Mouse (Mus musculus): ENCODE measurements at regions not wholly inside any gene's neighbourhood (a gene's known extent, or its start where the extent isn't known, plus 50 kb on each side); places are given as distances from the start of the nearest gene placed in this dataset.

DNA sequence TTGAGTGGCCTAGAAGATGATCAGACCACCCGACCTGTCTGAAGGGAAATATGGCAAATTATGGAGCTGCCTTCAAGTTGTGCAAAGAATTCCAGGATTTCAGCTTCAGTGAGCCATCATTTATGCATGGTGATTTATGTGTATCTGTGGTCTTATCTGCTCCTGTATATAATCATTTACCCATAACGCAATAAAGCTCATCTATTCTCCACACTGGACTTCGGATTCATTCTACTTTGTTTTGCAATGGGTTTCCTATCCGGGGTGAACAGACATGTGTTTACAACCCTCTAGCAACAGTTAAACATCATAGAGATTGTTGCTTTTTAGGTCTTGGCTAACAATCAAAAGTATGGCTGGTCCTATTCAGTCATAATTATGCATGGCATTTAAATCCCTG lies 145.1 kb downstream of the Pcdh10 start:
- no peak for DNase-seq (ENCODE audit: low spot score)

DNA sequence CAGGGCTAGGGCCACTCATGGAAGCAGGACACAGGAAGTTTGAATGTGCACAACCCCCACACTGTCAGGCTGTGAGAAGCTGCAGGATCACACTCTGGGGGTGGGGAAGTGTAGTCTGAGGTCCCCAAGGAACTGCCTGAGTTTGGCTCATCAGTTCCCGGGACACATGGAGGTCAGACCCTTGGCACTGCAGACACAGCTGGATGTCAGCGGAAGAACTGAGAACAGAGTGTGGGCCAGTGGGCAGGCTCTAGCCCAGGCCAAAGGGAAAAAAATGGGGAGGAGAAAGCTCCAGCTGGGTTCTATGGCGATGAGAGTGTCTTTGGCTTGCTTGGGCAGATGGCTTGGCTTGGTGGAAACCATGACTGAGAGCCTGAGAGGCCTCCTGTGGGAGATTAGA lies 168.9 kb downstream of the Pcdh10 start:
- no peak for DNase-seq (ENCODE audit: low spot score)

DNA sequence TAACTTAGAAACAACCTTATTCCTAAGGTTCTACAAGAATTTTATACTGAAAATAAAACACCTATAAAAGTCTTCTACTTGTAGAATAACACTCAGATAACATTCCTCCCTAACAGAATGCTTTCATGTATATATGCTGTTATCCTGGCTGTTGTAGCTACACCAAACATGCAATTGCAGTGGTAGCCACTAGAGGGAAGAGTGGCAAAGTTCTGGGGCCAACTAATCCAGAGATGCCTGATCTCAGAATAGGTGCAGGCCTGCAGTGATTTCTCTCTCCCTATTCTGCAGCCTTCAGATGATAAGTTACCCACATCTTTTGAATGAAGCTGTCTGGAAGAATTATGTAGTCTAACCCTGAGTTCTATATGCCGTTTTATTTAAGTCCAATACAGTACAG lies 177.5 kb downstream of the Pcdh10 start:
- peak; percentile 59 for DNase-seq (ENCODE audit: low spot score)

DNA sequence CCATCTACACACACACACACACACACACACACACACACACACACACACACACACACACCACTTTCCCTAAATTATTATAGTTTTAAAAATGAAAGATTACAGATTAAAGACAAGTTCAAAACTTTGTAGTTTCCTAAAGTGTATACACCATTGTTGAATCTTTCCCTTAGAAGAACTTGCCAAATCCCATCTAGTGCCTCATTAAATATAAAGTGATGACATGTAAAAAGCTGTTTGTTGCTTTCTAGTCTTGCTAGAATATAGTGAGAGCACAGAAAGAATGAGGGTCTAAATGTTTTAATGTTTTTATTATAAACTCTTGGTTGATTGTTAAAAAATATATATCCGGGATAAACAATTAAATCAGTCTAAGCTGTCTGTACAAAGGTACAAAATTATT lies 194.8 kb downstream of the Pcdh10 start:
- no peak for DNase-seq (ENCODE audit: low spot score)

DNA sequence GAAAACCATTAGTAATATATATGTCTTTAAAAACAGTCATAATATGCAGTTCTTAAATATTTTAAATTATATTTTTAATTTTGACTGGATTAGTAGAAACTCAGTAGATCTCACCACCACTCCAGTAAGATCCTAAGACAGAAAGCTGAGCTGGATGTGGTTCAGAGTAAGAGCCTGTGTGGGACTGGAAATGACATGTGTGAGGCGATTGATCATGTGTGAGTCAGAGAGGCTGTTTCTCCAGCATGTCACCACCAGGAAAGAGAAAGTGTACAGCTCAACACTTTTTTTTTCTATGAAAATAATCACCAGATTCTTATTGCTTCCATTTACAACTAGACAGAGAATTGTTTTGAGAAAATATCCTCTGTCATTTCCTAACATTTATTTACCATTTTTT lies 198.8 kb downstream of the Pcdh10 start:
- no peak for DNase-seq (ENCODE audit: low spot score)

DNA sequence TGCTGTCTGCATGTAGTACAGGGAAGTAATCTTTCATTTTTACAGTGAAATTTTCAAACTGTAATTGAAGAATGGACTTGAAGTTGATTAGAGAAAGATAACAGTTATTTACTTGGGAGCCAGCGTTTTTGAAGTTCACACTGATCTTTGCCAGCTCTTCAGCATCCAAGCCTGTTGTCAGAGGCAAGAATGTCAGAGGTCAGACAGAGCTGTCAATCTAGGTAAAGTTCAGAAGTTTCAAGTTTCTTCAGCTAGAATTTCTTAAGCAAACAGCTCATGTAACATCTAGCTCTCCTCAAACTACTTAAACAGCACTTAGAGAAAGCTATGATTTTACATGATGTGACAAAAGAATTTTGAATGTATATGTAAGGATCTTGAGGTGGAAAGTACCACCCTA lies 215.4 kb downstream of the Pcdh10 start:
- DNase-seq (ENCODE audit: low spot score): no peak

DNA sequence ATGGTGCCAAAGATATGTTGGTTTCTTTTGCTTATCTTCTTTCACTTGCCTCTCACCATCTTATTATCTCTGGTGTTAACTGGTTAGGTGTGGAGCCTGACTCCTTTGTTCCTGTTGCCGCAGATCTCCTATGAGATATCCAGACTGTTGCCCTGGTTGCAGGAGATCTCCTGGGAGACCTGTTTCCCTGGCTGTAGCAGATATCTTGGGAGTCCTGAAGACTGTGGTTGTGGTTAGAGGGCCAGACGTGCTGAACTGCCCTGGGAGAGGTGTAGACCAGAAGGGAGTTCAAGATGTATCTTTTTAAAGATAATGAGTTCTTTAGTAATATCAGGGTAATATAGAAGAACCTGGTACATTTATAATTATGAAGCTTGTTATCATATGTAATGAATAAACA lies 224.1 kb downstream of the Pcdh10 start:
- DNase-seq (ENCODE audit: low spot score): no peak

DNA sequence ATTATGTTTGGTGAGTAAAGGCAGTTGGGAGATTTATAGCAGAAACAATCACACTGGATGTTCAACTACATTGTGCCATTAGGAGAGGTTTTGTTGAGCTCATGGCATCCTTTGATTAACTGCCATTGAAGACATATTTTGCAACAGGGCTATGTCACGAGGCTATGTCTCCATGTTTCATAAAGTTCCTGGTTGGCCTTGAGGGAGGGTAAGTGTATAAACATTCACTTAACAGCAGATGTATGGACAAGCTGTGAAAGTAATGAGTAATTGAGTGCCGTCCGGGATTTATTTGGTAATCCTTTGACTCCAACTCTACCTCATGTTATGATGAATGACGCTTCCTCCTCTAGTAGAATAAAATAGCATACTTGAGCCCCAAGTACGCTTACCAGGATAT lies 225.0 kb downstream of the Pcdh10 start:
- DNase-seq (ENCODE audit: low spot score): no peak

DNA sequence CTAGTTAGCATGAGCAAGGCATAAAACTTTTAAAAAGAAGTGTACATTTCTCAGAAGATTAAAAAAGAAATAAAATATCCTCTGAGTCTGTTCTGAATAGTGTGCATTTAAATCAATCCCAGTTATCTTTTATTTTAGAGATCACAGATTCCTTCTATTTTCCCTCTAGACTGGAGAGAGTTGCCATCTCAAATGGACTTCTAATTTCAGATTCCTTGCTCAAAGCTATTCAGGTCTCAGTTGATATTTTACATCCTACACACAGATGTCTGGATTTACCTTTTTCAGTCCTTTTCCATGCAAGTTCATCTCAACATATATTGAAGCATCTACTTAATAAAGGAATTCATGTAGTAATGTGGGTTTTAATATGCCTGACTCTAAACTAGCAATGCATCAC lies 242.5 kb downstream of the Pcdh10 start:
- DNase-seq (ENCODE audit: low spot score): no peak

DNA sequence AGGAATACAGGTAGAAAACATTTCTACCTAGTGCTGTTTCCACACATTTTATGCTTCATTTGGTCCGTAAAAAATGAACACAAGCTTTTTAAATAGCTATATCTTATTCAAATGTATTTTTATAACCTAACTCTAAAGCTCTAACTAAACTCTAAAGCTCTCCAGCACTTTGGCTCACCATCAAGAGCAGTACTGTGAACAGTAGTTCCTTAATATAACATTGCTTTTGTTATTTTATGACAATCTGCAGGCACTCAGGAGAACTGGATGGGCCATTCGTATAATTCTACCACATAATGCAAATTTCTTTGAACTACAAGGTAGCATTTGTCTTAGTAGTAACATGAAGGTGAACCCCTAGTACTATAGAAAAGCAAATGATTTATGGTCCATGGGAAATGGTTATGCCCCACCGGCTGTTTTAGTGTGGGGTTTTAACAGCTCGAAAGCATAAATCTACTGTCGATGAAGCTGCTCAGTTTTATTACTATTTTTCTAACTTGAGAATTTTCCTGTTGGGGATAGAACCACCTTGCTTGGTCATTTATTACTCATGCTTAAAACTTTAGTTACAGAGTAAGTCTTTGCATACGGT lies 267.8 kb downstream of the Pcdh10 start:
- DNase-seq (ENCODE audit: low spot score): no peak

DNA sequence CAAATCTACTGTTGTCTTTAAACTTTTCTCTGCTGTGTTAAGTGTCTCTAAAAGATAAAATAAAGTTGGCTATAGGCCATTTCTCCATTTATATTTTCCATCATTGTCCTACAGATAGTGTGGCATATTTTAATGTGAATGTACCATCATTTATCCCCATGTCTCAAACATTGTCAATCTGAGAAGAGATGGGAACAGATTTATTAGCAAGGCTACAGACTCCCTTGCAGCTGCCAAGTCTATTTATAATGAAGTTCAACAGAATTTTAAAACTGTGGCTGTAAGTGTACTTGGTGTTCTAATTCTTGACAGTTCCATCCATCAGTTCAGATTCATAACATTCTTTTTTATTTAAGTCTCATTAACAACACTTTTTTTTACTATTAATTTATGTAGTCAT lies 271.2 kb downstream of the Pcdh10 start:
- no peak for DNase-seq (ENCODE audit: low spot score)

DNA sequence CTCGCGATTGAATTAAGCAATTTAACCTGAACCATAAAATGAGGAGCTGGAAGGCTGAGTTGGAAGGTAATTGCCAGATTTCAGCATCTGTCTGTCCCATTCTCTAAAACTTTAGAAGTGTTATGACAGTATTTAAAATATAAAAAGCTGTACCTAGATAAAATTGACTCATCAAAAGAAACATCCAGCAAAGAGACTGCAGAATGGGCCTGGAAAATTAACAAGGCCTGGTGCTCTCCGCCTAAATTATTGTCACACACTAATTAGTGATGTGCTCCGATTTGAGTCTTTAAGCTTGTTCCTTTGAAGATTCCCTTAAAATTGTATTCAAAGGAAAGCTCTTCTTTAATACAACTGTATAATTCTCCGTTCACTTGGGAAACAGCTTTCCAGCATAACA lies 278.8 kb downstream of the Pcdh10 start:
- no peak for DNase-seq (ENCODE audit: low spot score)

DNA sequence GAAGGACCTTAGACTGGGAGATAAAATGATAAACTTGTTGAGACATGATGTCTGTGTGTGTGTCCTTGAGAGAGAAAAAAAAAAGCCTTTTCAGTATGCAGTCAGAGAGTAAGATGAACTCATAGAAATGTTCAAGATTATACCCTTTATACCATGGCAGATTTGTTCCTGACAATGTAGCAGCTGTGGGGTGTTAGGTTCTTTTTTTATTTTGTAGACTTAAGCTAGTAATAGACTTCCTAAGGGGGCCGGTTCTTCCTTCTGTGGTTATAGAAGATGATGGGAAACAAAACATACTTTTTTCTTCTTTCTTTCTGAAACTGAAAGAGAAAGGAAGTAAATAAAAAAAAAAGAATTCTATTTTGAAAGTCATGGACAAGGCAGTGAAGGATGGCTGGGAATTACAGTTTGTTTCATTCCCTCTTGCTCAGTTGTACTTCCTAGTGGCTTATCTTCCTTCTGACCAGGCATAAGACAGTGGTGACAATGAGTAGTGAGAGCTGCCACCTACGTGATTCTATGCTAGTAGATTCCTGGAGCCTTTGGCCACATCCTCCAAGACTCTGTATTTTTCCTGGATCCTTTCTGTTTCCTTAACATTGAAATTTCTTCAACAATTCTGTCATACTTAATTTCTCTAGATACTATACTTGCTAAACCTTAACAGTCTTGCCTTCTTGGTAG lies 280.0 kb downstream of the Pcdh10 start:
- DNase-seq (ENCODE audit: low spot score): no peak

DNA sequence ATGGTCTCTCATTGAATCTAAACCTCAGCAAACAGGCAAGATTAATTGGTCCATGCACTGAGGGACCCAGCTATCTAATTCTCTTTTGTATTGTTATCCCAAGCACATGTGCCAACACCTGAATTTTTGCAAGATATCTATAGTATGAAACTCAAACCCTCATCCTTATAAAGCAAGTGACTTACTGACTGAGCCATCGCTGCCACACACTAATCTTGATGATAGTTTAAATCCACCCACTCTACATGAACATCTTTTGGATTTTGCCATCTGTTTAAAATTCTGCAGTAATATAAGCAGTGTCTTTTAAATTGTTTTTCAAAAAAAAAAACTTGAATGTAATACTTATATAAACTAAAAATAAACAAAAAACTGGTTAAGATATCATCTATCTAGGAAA lies 280.9 kb downstream of the Pcdh10 start:
- DNase-seq (ENCODE audit: low spot score): peak; percentile 22

DNA sequence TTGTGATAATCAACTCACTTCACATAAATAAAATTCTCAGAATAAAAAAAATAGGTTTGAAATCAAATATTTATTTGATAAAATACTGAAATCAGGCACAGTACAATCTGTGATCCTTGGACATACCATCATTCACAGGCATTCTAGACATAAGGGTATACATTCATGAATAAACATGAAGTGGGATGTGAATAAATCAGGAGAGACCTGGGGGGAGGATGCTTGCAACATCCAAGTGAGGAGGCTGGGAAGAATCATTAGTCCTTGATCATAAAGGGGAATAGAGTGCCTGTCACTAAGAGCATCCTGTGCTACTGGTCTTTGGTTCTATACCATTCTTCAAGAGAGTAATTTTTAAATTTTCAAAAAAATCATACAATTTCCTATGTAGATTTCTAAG lies 292.2 kb downstream of the Pcdh10 start:
- DNase-seq (ENCODE audit: low spot score): no peak

DNA sequence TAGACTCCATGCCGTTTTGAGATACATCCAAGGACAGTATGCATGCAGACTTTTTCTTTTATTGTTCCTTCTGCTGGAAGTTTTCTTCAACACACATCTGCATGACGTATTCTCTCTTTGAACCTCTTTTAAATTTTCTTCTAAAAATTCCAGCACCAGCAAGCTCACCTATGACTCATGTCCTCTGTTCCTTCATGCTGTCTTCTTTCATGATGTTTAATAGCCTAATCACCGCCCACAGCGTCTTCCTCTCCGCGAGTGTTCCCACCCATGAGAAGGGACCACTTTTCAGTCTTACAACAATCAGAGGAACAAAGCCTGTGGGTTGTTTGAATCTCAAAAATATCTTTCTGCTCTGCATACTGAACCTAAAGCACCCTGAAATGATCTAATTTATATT lies 299.5 kb downstream of the Pcdh10 start:
- DNase-seq (ENCODE audit: low spot score): peak; percentile 15

DNA sequence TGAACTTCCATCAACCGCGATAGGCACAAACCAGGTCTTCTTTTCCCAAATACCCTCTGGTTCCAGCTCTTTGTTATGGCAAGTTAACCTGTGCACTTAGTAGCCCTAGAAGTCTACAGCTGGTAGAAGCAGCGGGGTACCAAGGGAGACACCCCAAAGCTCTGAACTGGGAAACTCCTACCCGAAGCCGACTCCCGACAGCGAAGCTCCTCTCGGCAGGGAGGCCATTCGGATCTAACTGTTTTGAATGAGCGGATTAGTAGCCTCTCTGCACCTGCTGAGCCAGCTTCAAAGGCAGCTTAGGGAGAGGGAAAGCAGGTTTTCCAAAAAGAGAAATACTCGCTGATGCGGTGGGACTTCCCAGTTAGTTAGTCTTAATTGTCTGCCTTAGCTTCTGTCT lies 303.2 kb downstream of the Pcdh10 start:
- no peak for DNase-seq (ENCODE audit: low spot score)

DNA sequence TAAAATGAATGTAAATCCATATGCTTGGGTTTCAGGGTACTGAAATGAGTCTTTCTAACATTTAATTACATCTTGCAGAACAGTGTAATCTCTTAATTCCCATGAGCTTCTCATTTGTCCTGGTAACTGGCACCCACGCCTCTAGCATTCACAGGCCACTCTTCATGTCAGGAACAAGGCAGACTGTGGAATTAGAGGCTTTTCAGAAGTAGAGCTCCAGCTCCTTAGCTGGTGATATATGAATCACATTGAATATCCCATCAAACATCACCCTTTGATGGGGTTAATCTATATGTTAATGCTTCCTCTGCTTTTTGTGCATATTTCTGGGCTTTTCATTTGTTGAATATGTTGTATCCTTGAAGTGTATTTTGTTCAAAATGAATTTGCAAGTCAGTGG lies 329.7 kb downstream of the Pcdh10 start:
- DNase-seq (ENCODE audit: low spot score): no peak
